Mouse (Mus musculus) cortical plate, adult 2 months (tissue): ENCODE results near the gene Wdr5. TPM values are rescaled to one million over a fixed set of nuclear protein-coding genes. Genes with fewer than 3 reads are reported as not detected.

Experiments used
- H3K27ac ChIP-seq: fragments of 200-500 bp; 2 replicates; pipeline ENCODE4 v1.5.1; 2012; ENCODE audit warnings: low read length, control low read depth, inconsistent platforms; ENCODE audit not compliant: insufficient read depth
- H3K4me1 ChIP-seq: fragments of 200-500 bp; 2 replicates; pipeline ENCODE4 v1.6.1; 2011; ENCODE audit warnings: low read length; ENCODE audit not compliant: control insufficient read depth, insufficient read depth
- H3K4me3 ChIP-seq: fragments of 200-500 bp; 2 replicates; pipeline ENCODE4 v1.5.1; 2011; ENCODE audit warnings: mild to moderate bottlenecking, low read length, control low read depth; ENCODE audit not compliant: insufficient read depth
- CTCF ChIP-seq: fragments of 200-500 bp; IDR thresholded peaks from 2 replicates; pipeline ENCODE4 v1.5.1; 2011; ENCODE audit warnings: mild to moderate bottlenecking, control low read depth, low read length; ENCODE audit not compliant: insufficient read depth; ENCODE audit errors: extremely low read depth
- POLR2A ChIP-seq: fragments of 200-500 bp; IDR thresholded peaks from 2 replicates; pipeline ENCODE4 v1.6.1; 2011; ENCODE audit warnings: mild to moderate bottlenecking, low read length, control low read depth; ENCODE audit not compliant: insufficient read depth; ENCODE audit errors: extremely low read depth
- polyA plus RNA-seq: library from polyadenylated mRNA; depleted of rRNA; stranded (reverse); fragments of >200 nt; gene quantifications from 2 replicates; pipeline ENCODE4 v1.2.3, GENCODE M21; 2012; rRNA removed

Wdr5 gene
- polyA plus RNA-seq: 27.6 and 28.7 TPM in 2 replicates

DNA sequence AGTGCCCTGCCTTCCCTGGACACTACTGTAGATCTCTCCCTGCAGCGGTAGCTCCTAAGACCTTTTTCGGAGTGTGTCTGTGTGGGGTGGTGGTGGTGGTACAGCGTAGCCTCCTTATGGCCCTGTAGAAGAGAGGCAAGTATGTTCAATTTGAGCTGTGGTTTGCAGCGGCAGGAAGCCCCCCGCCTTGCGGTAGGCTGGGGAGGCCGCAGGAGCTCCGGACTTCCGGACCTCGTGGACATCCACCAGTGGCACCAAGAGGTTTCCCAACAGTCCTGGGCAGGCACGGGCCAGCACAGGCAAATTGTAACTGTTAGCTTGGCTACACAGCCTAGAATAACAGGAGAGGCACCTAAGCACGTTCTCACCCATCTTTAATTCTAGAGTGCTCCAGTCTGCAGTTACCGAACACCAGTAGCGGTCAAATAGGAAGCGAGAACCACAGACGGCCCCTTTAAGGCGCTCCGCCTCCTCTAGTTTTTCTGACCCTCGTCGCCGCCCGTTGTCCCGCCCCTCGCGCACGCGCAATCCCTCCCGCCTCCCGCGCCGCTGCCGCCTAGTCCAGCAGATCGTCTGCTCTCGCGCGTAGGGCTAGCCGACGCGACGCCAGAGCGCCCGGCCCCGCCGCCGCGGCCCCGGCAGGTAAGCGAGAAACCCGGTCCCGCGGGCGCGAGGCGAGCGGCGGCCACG is at the start of gene Wdr5:
TSS of gene Wdr5 (plus strand) at position 519 of the 690 bp plus-strand sequence.
- Histone ChIP-seq H3K4me1 (peaks cover 6% of the 10 kb centered on the region; the same call in 1 of the 2 replicates), H3K4me3 (peak within 1 kb of the TSS; percentile 53), H3K27ac (peak within 1 kb of the TSS; percentile 8)
- 0 out of 2 replicates have a peak, but pooled peaks have one; percentile 6 for TF ChIP-seq CTCF
- TF ChIP-seq POLR2A: peak; percentile 73; the same call in 1 of the 2 replicates

DNA sequence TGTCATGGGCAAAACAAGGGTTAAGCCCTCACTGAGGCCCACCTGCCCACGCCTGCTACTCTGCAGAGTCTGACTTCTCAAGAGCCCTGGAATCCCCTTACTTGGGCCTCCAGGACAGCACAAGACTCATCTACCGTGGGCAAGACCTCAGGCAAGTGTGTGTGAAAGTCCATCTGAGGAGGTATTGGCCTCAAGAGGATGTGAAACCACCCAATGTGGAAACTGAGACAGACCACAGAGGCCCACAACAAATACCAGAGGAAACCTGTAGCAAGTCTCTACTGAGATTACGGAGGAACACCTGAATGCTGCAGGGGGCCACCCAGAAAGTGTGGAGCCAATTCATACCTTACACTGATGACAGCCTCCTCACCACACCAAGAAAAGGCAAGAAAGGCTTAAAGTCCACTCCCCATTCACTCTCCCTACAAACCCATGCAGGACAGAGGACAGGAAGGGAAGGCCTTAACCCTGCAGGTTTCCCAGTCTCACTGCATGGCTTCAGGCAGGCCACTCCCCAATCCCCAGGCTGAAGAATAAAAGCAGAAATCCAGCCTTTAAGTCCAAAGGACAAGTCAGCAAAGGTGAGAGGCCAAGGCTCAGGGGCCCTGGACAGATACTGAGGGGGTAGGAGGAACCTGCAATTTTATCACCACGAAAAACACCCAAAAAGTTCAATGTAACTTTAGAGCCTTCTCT is 45.5 kb upstream of the Wdr5 start:
- H3K4me1 ChIP-seq: peaks cover 8% of the 10 kb centered on the region
- TF ChIP-seq CTCF: no peak
- TF ChIP-seq POLR2A: no peak
- no peak overlapping the region for H3K27ac ChIP-seq
- H3K4me3 ChIP-seq: no peak overlapping the region

DNA sequence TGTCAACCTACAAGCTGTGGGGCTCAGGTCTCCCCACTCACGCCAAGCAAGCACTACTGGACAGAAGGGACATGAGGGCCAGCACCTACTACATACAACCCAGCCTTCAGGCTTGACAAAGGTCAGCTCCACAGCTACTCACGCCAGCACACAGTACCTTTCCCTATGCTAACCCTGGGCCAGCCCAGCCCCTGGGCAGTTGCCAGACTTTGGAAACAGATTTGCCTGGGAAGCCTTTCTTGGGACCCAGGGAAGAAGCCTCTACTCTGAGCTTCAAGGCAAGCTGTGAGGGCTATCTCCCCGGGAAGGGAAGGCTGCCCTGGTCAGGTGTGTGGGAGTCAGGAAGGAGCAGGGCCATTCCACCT is 45.0 kb upstream of the Wdr5 start:
- H3K27ac ChIP-seq: no peak overlapping the region

DNA sequence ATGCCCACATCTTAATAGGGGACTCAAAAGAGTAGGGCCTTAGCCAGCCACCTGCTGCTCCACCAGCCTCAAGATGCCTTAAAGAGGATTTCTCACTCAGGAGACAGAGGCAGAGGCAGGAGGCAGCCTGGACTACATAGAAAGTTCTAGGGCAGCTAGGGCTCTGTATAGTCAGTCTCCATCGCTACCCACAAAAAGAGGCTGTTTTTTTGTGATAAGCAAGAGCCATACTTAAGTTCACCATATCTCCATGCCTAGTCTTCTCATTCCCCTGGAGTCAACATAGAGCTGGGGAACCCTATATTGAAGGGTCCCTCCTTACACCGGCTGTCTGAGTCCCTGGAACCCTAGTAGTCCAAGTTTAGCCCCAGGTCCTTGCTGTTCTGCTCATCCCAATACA is 44.4 kb upstream of the Wdr5 start:
- Histone ChIP-seq H3K4me1 (peaks cover 8% of the 10 kb centered on the region), H3K4me3 (no peak overlapping the region), H3K27ac (no peak overlapping the region)
- TF ChIP-seq POLR2A: no peak
- no peak for TF ChIP-seq CTCF

More for the DNA sequence above, 45.0 kb upstream of the Wdr5 start:
- Histone ChIP-seq H3K4me3 (no peak overlapping the region), H3K4me1 (peaks cover 8% of the 10 kb centered on the region)
- TF ChIP-seq POLR2A (no peak), CTCF (no peak)

DNA sequence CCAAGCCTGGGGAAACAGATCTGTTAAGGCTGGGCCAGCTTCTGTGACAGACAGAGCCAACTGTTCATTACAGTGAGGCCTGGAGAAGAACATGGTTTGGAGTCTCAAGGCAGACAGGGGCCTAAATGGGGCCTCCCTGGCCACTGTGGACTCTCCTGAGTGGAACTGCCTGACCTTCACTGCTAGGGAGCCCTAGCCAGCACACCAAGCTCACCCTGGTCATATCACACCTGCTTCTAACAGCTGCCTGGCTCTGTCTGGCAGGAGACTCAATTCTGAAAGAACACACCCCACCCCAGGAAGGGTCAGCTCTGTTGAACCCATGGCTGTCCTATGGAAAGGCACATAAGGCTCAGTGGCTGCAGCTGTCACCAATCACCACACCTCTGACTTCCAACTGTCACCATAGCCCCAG is 43.8 kb upstream of the Wdr5 start:
- no peak overlapping the region for H3K27ac ChIP-seq
- no peak overlapping the region for H3K4me3 ChIP-seq
- peaks cover 8% of the 10 kb centered on the region for H3K4me1 ChIP-seq
- TF ChIP-seq POLR2A (no peak), CTCF (no peak)

DNA sequence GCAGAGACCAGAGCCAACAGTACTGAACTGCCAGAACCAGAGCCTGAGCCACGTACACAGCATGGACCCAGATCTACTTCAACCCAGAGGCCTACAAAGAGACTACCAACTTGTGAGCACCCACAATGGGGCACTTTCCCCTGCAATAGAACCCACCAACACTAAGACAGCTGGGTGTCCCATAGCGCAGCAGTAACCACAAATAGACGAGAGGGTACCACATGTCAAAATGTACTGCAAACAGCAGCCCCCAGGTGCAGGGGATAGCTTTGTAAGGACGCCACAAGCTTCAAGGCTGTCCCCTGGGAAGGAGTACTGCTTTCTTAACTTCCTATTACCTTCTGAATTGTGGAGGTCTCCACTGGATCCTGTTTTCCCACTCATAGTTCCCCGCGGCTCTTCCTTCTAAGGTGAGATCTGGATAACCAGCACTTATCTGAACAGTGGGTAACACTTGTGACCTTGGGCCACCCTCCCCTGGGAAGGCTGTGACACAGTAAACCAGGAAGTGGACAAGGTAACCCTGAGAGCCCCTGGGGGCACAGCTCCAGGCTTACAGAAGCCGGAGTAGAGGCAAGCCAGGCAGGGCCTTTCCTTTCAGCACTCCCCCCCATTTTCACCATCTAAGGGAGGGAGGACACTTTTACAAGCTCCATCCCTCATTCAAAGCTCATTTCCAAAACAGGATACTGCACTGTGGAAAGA is 41.7 kb upstream of the Wdr5 start:
- no peak for TF ChIP-seq CTCF
- no peak for TF ChIP-seq POLR2A
- H3K27ac ChIP-seq: no peak overlapping the region
- H3K4me1 ChIP-seq: peaks cover 8% of the 10 kb centered on the region
- H3K4me3 ChIP-seq: no peak overlapping the region

DNA sequence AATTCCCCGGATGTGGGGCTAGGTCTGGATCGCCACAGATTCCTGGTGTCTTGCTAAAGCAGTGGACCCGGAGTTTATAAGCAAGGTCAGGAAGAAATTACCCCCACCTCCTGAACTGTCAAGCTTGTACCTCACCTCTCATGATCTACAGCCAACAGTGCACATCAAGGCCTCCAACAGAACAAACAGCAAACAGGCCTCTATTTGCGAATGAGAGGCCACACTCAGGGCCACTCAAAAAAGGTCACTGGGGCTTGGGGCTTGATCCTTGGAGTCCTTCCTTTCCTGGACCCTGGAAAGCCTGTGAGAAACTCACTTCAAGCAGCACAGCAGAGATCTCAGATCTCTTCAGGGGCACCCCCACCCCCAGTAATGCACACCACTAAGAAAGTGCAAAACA is 41.0 kb upstream of the Wdr5 start:
- Histone ChIP-seq H3K27ac (no peak overlapping the region), H3K4me3 (peak overlapping the region; percentile 99; the same call in 1 of the 2 replicates), H3K4me1 (peaks cover 8% of the 10 kb centered on the region)
- TF ChIP-seq CTCF (no peak), POLR2A (no peak)

DNA sequence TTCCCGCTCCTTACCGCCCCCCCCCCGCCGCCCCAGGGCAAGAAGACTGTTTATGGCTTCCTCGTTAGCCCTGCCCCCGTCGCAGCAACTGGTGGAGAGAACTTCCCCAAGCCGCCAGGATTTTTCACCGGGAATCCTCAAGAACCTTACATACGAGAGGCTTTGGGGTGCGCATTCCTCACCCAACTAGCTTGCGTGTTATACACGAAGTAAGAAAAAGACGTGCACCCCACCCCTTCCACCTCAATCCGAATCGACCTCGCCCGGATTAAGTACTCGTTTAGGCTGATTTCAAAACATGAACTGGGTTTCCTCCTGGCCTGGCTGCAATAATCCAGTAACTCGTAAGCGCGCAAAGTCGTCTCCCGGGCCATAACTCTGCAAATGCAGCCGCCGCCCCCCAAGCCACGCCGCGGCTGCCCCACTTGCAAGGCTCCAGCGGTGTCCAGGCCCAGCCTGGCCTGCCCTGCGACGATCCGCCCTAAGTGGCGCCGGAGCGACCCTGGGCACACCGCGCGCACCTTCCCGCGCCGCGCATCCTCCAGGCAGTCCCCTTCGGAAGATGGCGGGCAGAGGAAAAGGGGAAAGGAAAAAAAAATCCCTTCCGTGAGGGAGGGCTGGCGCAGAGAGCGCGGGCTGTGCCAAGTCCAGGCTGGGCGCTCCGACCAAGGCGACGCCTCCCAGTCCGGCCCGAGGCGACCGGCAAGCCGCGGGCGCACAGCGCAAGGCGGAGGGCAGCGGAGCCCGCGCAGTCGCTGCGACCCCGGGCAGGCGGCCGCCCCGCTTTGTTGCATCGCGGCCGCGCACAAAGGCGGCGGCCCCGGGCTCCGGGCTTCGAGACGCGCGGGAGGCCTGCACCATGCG is 40.1 kb upstream of the Wdr5 start:
- peak overlapping the region; percentile 99 for H3K4me3 ChIP-seq
- TF ChIP-seq CTCF (no peak), POLR2A (no peak)
- H3K4me1 ChIP-seq: peaks cover 8% of the 10 kb centered on the region
- peak overlapping the region; percentile 80 for H3K27ac ChIP-seq
